Mouse (Mus musculus) midbrain, embryonic 15.5 days (tissue): ENCODE data around the gene Asxl2. TPM values are rescaled to one million over a fixed set of nuclear protein-coding genes. Genes with fewer than 3 reads are reported as not detected.
"Not testable (repeated sequence)": the region's sequence is repeated elsewhere in the genome, so short reads cannot be mapped to it uniquely, and the experiment has no call there.

Experiments
- ATAC-seq: fragments of 200-750 bp; cut with Nextera tagmentation; replicated peaks from 2 replicates; pipeline ENCODE4 v1.8.0; 2017; ENCODE audit warnings: moderate TSS enrichment
- H3K27ac ChIP-seq: fragments of 300-500 bp; sonication (generic); 2 replicates; pipeline ENCODE4 v1.5.1; 2015; ENCODE audit warnings: mild to moderate bottlenecking, inconsistent platforms
- H3K27me3 ChIP-seq: fragments of 300-500 bp; sonication (generic); replicated peaks from 2 replicates; pipeline ENCODE4 v1.6.1; 2015; ENCODE audit warnings: inconsistent platforms
- H3K36me3 ChIP-seq: fragments of 300-500 bp; sonication (generic); replicated peaks from 2 replicates; pipeline ENCODE4 v1.6.1; 2015; ENCODE audit warnings: inconsistent platforms
- H3K4me1 ChIP-seq: fragments of 300-500 bp; sonication (generic); 2 replicates; pipeline ENCODE4 v1.6.1; 2015; ENCODE audit warnings: inconsistent platforms
- H3K4me2 ChIP-seq: fragments of 300-500 bp; sonication (generic); 2 replicates; pipeline ENCODE4 v1.6.1; 2015; ENCODE audit warnings: inconsistent platforms, mild to moderate bottlenecking, moderate library complexity
- H3K4me3 ChIP-seq: fragments of 300-500 bp; sonication (generic); 2 replicates; pipeline ENCODE4 v1.5.1; 2015; ENCODE audit warnings: mild to moderate bottlenecking, inconsistent platforms
- H3K9ac ChIP-seq: fragments of 300-500 bp; sonication (generic); 2 replicates; pipeline ENCODE4 v1.6.1; 2015; ENCODE audit warnings: mild to moderate bottlenecking, inconsistent platforms
- H3K9me3 ChIP-seq: fragments of 300-500 bp; sonication (generic); 2 replicates; pipeline ENCODE4 v1.6.1; 2016; ENCODE audit warnings: inconsistent platforms
- WGBS: fragments of 180-500 bp; shearing (Covaris S2); methylation state at CpG from one replicate; pipeline ENCODE4 v1.1.7; 2015; ENCODE audit warnings: mixed read lengths; 5-methylcytosine and 5-hydroxymethylcytosine counted together
- polyA plus RNA-seq: library from polyadenylated mRNA; unstranded; fragments of >200 nt; fragmentation: Nextera tagmentation; extraction: Ambion mirVana; gene quantifications from 2 replicates; pipeline ENCODE4 v1.2.1, GENCODE M21; 2015

Gene Asxl2
- polyA plus RNA-seq, 1 experiment from 2014 or later: 16.8 TPM

- H3K4me2 ChIP-seq: no peak overlapping the region
- H3K27me3 ChIP-seq: no peaks in the 10 kb centered on the region
- H3K36me3 ChIP-seq: no peaks in the 10 kb centered on the region
- no peak overlapping the region for H3K27ac ChIP-seq
- H3K4me3 ChIP-seq: no peak overlapping the region
- no peaks in the 10 kb centered on the region for H3K4me1 ChIP-seq
- ATAC-seq: no peak
- H3K9me3 ChIP-seq: no peaks in the 10 kb centered on the region
- H3K9ac ChIP-seq: no peak overlapping the region
- WGBS: 94% methylated on average over 5 of the region's 5 CpGs
Measured at GRCm38 (mm10) chr12:3525536-3525935, 98.9 kb downstream of the Asxl2 start.

- H3K4me3 ChIP-seq, H3K27me3 ChIP-seq, H3K9me3 ChIP-seq, H3K36me3 ChIP-seq, ATAC-seq, H3K4me2 ChIP-seq, H3K4me1 ChIP-seq, H3K27ac ChIP-seq, H3K9ac ChIP-seq: not testable (repeated sequence)
- 96% methylated on average over 1 of the region's 1 CpGs for WGBS
Measured at GRCm38 (mm10) chr12:3535446-3535845, 108.8 kb downstream of the Asxl2 start.

GRCm38 (mm10) chr12:3537616-3538015 is 111.0 kb downstream of the Asxl2 start:
- Histone ChIP-seq H3K36me3 (no peaks in the 10 kb centered on the region), H3K27me3 (no peaks in the 10 kb centered on the region), H3K4me1 (no peaks in the 10 kb centered on the region), H3K4me3 (no peak overlapping the region), H3K9me3 (no peaks in the 10 kb centered on the region), H3K4me2 (no peak overlapping the region), H3K9ac (no peak overlapping the region), H3K27ac (no peak overlapping the region)
- WGBS: 64% methylated on average over 3 of the region's 3 CpGs
- ATAC-seq: peak; percentile 67

GRCm38 (mm10) chr12:3538036-3538435 is 111.4 kb downstream of the Asxl2 start:
- H3K27me3 ChIP-seq: no peaks in the 10 kb centered on the region
- no peak overlapping the region for H3K4me2 ChIP-seq
- H3K27ac ChIP-seq: no peak overlapping the region
- H3K9ac ChIP-seq: no peak overlapping the region
- H3K36me3 ChIP-seq: no peaks in the 10 kb centered on the region
- no peak overlapping the region for H3K4me3 ChIP-seq
- H3K4me1 ChIP-seq: no peaks in the 10 kb centered on the region
- H3K9me3 ChIP-seq: no peaks in the 10 kb centered on the region
- 93% methylated on average over 1 of the region's 1 CpGs for WGBS
- no peak for ATAC-seq

- no peak overlapping the region for H3K4me3 ChIP-seq
- H3K36me3 ChIP-seq: no peaks in the 10 kb centered on the region
- ATAC-seq: no peak
- no peak overlapping the region for H3K4me2 ChIP-seq
- no peaks in the 10 kb centered on the region for H3K4me1 ChIP-seq
- H3K9ac ChIP-seq: no peak overlapping the region
- H3K27ac ChIP-seq: no peak overlapping the region
- no peaks in the 10 kb centered on the region for H3K27me3 ChIP-seq
- 74% methylated on average over 2 of the region's 2 CpGs for WGBS
- no peaks in the 10 kb centered on the region for H3K9me3 ChIP-seq
Measured at GRCm38 (mm10) chr12:3539605-3540004, 112.9 kb downstream of the Asxl2 start.

- Histone ChIP-seq H3K4me3 (no peak overlapping the region), H3K27me3 (no peaks in the 10 kb centered on the region), H3K4me2 (no peak overlapping the region), H3K9ac (no peak overlapping the region), H3K36me3 (no peaks in the 10 kb centered on the region), H3K4me1 (no peaks in the 10 kb centered on the region), H3K27ac (no peak overlapping the region), H3K9me3 (no peaks in the 10 kb centered on the region)
- no peak for ATAC-seq
- WGBS: 92% methylated on average over 7 of the region's 7 CpGs
Measured at GRCm38 (mm10) chr12:3540871-3541270, 114.2 kb downstream of the Asxl2 start.

- H3K36me3 ChIP-seq: no peaks in the 10 kb centered on the region
Measured at GRCm38 (mm10) chr12:3545451-3545850, 118.8 kb downstream of the Asxl2 start.

GRCm38 (mm10) chr12:3546121-3546658 is 119.5 kb downstream of the Asxl2 start:
- no peaks in the 10 kb centered on the region for H3K27me3 ChIP-seq
- 11% methylated on average over 4 of the region's 4 CpGs for WGBS

More at GRCm38 (mm10) chr12:3545451-3545850, 118.8 kb downstream of the Asxl2 start:
- Histone ChIP-seq H3K9ac (no peak overlapping the region), H3K27me3 (no peaks in the 10 kb centered on the region), H3K4me1 (peaks cover 6% of the 10 kb centered on the region; the same call in 1 of the 2 replicates), H3K9me3 (no peaks in the 10 kb centered on the region), H3K27ac (no peak overlapping the region), H3K4me3 (no peak overlapping the region), H3K4me2 (no peak overlapping the region)
- 57% methylated on average over 3 of the region's 3 CpGs for WGBS
- no peak for ATAC-seq

GRCm38 (mm10) chr12:3546781-3547180 is 120.1 kb downstream of the Asxl2 start:
- Histone ChIP-seq H3K4me2 (no peak overlapping the region), H3K9ac (no peak overlapping the region), H3K4me1 (peaks cover 6% of the 10 kb centered on the region; the same call in 1 of the 2 replicates), H3K27ac (no peak overlapping the region), H3K4me3 (no peak overlapping the region), H3K9me3 (no peaks in the 10 kb centered on the region), H3K36me3 (no peaks in the 10 kb centered on the region), H3K27me3 (no peaks in the 10 kb centered on the region)
- WGBS: 30% methylated on average over 6 of the region's 6 CpGs
- no peak for ATAC-seq

More at GRCm38 (mm10) chr12:3546121-3546658, 119.5 kb downstream of the Asxl2 start:
- Histone ChIP-seq H3K9me3 (no peaks in the 10 kb centered on the region), H3K4me3 (no peak overlapping the region), H3K27ac (no peak overlapping the region), H3K9ac (no peak overlapping the region), H3K4me1 (peaks cover 6% of the 10 kb centered on the region; the same call in 1 of the 2 replicates), H3K4me2 (no peak overlapping the region), H3K36me3 (no peaks in the 10 kb centered on the region)
- peak; percentile 27; the same call in 1 of the 2 replicates for ATAC-seq

- Histone ChIP-seq H3K9me3 (no peaks in the 10 kb centered on the region), H3K27me3 (no peaks in the 10 kb centered on the region), H3K4me1 (peaks cover 6% of the 10 kb centered on the region; the same call in 1 of the 2 replicates), H3K9ac (no peak overlapping the region), H3K4me3 (no peak overlapping the region), H3K4me2 (no peak overlapping the region), H3K27ac (no peak overlapping the region), H3K36me3 (no peaks in the 10 kb centered on the region)
- 54% methylated on average over 4 of the region's 4 CpGs for WGBS
- ATAC-seq: no peak
Measured at GRCm38 (mm10) chr12:3547506-3547905, 120.8 kb downstream of the Asxl2 start.

GRCm38 (mm10) chr12:3547911-3548310 is 121.3 kb downstream of the Asxl2 start:
- Histone ChIP-seq H3K9me3 (no peaks in the 10 kb centered on the region), H3K36me3 (no peaks in the 10 kb centered on the region), H3K9ac (no peak overlapping the region), H3K4me1 (peaks cover 6% of the 10 kb centered on the region; the same call in 1 of the 2 replicates), H3K27ac (no peak overlapping the region), H3K27me3 (no peaks in the 10 kb centered on the region), H3K4me2 (no peak overlapping the region), H3K4me3 (no peak overlapping the region)
- no peak for ATAC-seq
- WGBS: 66% methylated on average over 3 of the region's 3 CpGs

- Histone ChIP-seq H3K27me3 (no peaks in the 10 kb centered on the region), H3K9me3 (no peaks in the 10 kb centered on the region), H3K4me1 (peaks cover 6% of the 10 kb centered on the region; the same call in 1 of the 2 replicates), H3K9ac (no peak overlapping the region), H3K4me2 (no peak overlapping the region), H3K36me3 (no peaks in the 10 kb centered on the region), H3K27ac (no peak overlapping the region), H3K4me3 (no peak overlapping the region)
- ATAC-seq: 0 out of 2 replicates have a peak, but pooled peaks have one; percentile 33
- WGBS: 60% methylated on average over 5 of the region's 5 CpGs
Measured at GRCm38 (mm10) chr12:3548582-3549211, 122.0 kb downstream of the Asxl2 start.

- Histone ChIP-seq H3K27me3 (no peaks in the 10 kb centered on the region), H3K27ac (no peak overlapping the region), H3K4me2 (no peak overlapping the region), H3K4me1 (peaks cover 6% of the 10 kb centered on the region; the same call in 1 of the 2 replicates), H3K9me3 (no peaks in the 10 kb centered on the region), H3K4me3 (no peak overlapping the region), H3K36me3 (no peaks in the 10 kb centered on the region), H3K9ac (no peak overlapping the region)
- ATAC-seq: no peak
- WGBS: 8% methylated on average over 12 of the region's 13 CpGs
Measured at GRCm38 (mm10) chr12:3550280-3550679, 123.6 kb downstream of the Asxl2 start.
